Mouse (Mus musculus) hindbrain, embryonic 12.5 days (tissue): ENCODE data around the gene Ier3. TPM values are rescaled to one million over a fixed set of nuclear protein-coding genes. Genes with fewer than 3 reads are reported as not detected.

Source experiments
- microRNA-seq: library from miRNA; unstranded; fragments of <30 nt; microRNA quantifications from one replicate; pipeline ENCODE4, GENCODE M21; 2017
- polyA plus RNA-seq: library from polyadenylated mRNA; unstranded; fragments of >200 nt; fragmentation: Nextera tagmentation; extraction: Ambion mirVana; gene quantifications from 2 replicates; pipeline ENCODE4 v1.2.1, GENCODE M21; 2016

Ier3 gene
- polyA plus RNA-seq, 1 experiment from 2014 or later: 5.8 TPM

Small RNA genes within 50 kb of the gene (microRNA-seq; reads per million reads assigned to microRNA genes)
- gene Gm28033: 1.6 reads per million

Other genes starting within 250 kb of the Ier3 start
- not detected in 2 replicates for gene Sfta2, start 220.1 kb upstream of the Ier3 start, polyA plus RNA-seq
- not detected in 2 replicates for gene Gm9573, start 195.0 kb upstream of the Ier3 start, polyA plus RNA-seq
- 0.15 and 0.20 TPM in 2 replicates for gene Mucl3, start 178.0 kb upstream of the Ier3 start, polyA plus RNA-seq
- gene Vars2, start 154.1 kb upstream of the Ier3 start, polyA plus RNA-seq: 16.5 and 16.9 TPM in 2 replicates
- gene Gtf2h4, start 147.9 kb upstream of the Ier3 start, polyA plus RNA-seq: 34.7 and 37.7 TPM in 2 replicates
- 168 and 182 TPM in 2 replicates for gene Ddr1, start 117.1 kb upstream of the Ier3 start, polyA plus RNA-seq
- 50.9 and 60.3 TPM in 2 replicates for gene Flot1, start 1.5 kb downstream of the Ier3 start, polyA plus RNA-seq
- gene Tubb5, start 16.6 kb downstream of the Ier3 start, polyA plus RNA-seq: 1,505 and 1,511 TPM in 2 replicates
- 14.4 and 18.2 TPM in 2 replicates for gene Mdc1, start 19.8 kb downstream of the Ier3 start, polyA plus RNA-seq
- gene Nrm, start 39.6 kb downstream of the Ier3 start, polyA plus RNA-seq: 36.0 and 36.9 TPM in 2 replicates
- gene Ppp1r18, start 43.9 kb downstream of the Ier3 start, polyA plus RNA-seq: 31.5 and 32.3 TPM in 2 replicates
- gene Dhx16, start 58.1 kb downstream of the Ier3 start, polyA plus RNA-seq: 45.2 and 46.0 TPM in 2 replicates
- gene 2310061I04Rik, start 75.7 kb downstream of the Ier3 start, polyA plus RNA-seq: 25.7 and 28.7 TPM in 2 replicates
- gene Atat1, start 88.4 kb downstream of the Ier3 start, polyA plus RNA-seq: 294 and 303 TPM in 2 replicates
- gene Mrps18b, start 94.7 kb downstream of the Ier3 start, polyA plus RNA-seq: 46.8 and 51.1 TPM in 2 replicates
- gene Ppp1r10, start 94.8 kb downstream of the Ier3 start, polyA plus RNA-seq: 58.3 and 68.2 TPM in 2 replicates
- gene Abcf1, start 148.1 kb downstream of the Ier3 start, polyA plus RNA-seq: 109 and 119 TPM in 2 replicates
- 54.9 and 57.7 TPM in 2 replicates for gene Gnl1, start 158.2 kb downstream of the Ier3 start, polyA plus RNA-seq
- gene Prr3, start 158.6 kb downstream of the Ier3 start, polyA plus RNA-seq: 53.4 and 61.0 TPM in 2 replicates
- gene H2-T24, start 198.9 kb downstream of the Ier3 start, polyA plus RNA-seq: 5.5 and 5.6 TPM in 2 replicates
- gene H2-T23, start 211.2 kb downstream of the Ier3 start, polyA plus RNA-seq: 4.5 and 5.1 TPM in 2 replicates
- 7.8 and 9.2 TPM in 2 replicates for gene H2-T22, start 221.1 kb downstream of the Ier3 start, polyA plus RNA-seq
- gene Gm6034, start 221.3 kb downstream of the Ier3 start, polyA plus RNA-seq: not detected in 2 replicates
- not detected in 2 replicates for gene Gm11127, start 236.7 kb downstream of the Ier3 start, polyA plus RNA-seq